ENCODE assay signal across 11 mouse cellular contexts in the genomic region with DNA sequence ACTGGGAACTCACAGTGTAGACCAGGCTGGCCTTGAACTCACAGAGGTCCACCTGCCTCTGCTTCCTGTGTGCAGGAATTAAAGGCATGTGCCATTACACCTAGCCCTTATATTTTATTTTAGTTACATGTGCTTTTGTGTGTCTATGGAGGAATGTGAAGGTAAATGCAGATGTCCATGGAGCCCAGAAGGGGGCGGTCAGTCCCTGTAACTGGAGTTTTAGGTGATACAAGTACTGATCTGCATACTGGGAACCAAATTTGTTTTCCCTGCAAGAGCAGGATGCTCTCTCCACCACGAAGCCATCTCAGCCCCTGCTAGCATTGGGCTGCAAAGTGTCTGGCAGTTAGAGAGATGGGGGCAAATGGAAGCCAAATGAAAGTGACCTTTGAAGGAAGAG. TPM values are rescaled to one million over a fixed set of nuclear protein-coding genes. Genes with fewer than 3 reads are reported as not detected.
DNase-seq lines count a peak whose midpoint lies in the region; ATAC-seq and TF ChIP-seq lines count a peak whose summit lies in the region.
"Had no signal": no experiment of that assay in that cellular context is flagged by ENCODE, and none has a peak within 500 bp of the region (broad histone marks: within the 10 kb centered on the region; RNA-seq: fewer than 3 reads in every experiment).

No protein-coding gene starts in this region.

- no peak overlapping the region for H3K4me2 ChIP-seq in liver, embryonic 11.5 days
- H3K4me2 ChIP-seq: heart, embryonic 15.5 days; liver, embryonic 15.5 days had no signal

- peaks cover 9% of the 10 kb centered on the region for H3K4me1 ChIP-seq in liver, adult 2 months (ENCODE audit: control insufficient read depth, insufficient read depth, low read length)
- H3K4me1 ChIP-seq in liver, embryonic 11.5 days (replicated peaks; ENCODE audit: control insufficient read depth, insufficient read depth, low read length): peaks cover 17% of the 10 kb centered on the region

- H3K9ac ChIP-seq in liver, adult 2 months (ENCODE audit: low read depth, low read length): no peak overlapping the region
- H3K9ac ChIP-seq in liver, embryonic 11.5 days (ENCODE audit: low read depth, low read length): no peak overlapping the region
- H3K9ac ChIP-seq: heart, embryonic 15.5 days; liver, embryonic 15.5 days had no signal

- DNase-seq in embryo, embryonic 10 days (ENCODE audit: low spot score): peak; percentile 64
- no peak for DNase-seq in embryo, embryonic 9.5 days (ENCODE audit: extremely low spot score)
- no peak for DNase-seq in liver, adult 2 months (ENCODE audit: extremely low read depth, low read depth, low spot score)
- DNase-seq in liver, embryonic 11.5 days (ENCODE audit: low spot score): no peak
- DNase-seq in adipocyte (ENCODE audit: low spot score): peak; percentile 35
- peak; percentile 55 for DNase-seq in naive thymus-derived CD4-positive, alpha-beta T cell, adult 2 months (ENCODE audit: low read depth)
- DNase-seq in urinary bladder, postnatal 4 days (ENCODE audit: low spot score in 2 of 2): no peak
- no peak for DNase-seq in cerebellum, adult 9-10 months

- 33% methylated on average over 2 of the region's 2 CpGs for WGBS in liver, adult 2 months
- WGBS in liver, embryonic 11.5 days: 25% methylated on average over 2 of the region's 2 CpGs

- H3K79me2 ChIP-seq in liver, adult 2 months (ENCODE audit: control insufficient read depth, insufficient read depth, low read length): peaks cover 6% of the 10 kb centered on the region; the same call in 1 of the 2 replicates

- no peaks in the 10 kb centered on the region for H3K9me3 ChIP-seq in liver, embryonic 11.5 days (ENCODE audit: control insufficient read depth, low read length)
- H3K9me3 ChIP-seq: heart, embryonic 15.5 days; liver, embryonic 15.5 days had no signal

- no peak overlapping the region for H3K27ac ChIP-seq in liver, adult 2 months (replicated peaks; ENCODE audit: insufficient read depth, low read depth, low read length)
- no peak overlapping the region for H3K27ac ChIP-seq in liver, embryonic 11.5 days (ENCODE audit: low read depth, low read length)
- H3K27ac ChIP-seq: heart, embryonic 15.5 days; liver, embryonic 15.5 days had no signal

- H3K36me3 ChIP-seq in liver, adult 2 months (ENCODE audit: control insufficient read depth, insufficient read depth, low read length): peaks cover 5% of the 10 kb centered on the region; the same call in 1 of the 2 replicates
- H3K36me3 ChIP-seq in liver, embryonic 11.5 days (ENCODE audit: control insufficient read depth, insufficient read depth, low read length): peaks cover 7% of the 10 kb centered on the region; the same call in 1 of the 2 replicates

- ATAC-seq in liver, embryonic 11.5 days (replicated peaks; ENCODE audit: low FRiP score): no peak

- no peak overlapping the region for H3K4me3 ChIP-seq in liver, adult 2 months (ENCODE audit: insufficient read depth, low read depth, low read length)
- H3K4me3 ChIP-seq in liver, embryonic 11.5 days (ENCODE audit: low read depth, low read length): no peak overlapping the region
- H3K4me3 ChIP-seq: heart, embryonic 15.5 days; liver, embryonic 15.5 days; myocyte had no signal

- H3K27me3 ChIP-seq in liver, adult 2 months (ENCODE audit: control insufficient read depth, insufficient read depth, low read length): no peaks in the 10 kb centered on the region
- H3K27me3 ChIP-seq in liver, embryonic 11.5 days (replicated peaks; ENCODE audit: control insufficient read depth, insufficient read depth, low read length): no peaks in the 10 kb centered on the region
- H3K27me3 ChIP-seq: heart, embryonic 15.5 days; liver, embryonic 15.5 days had no signal

- peak; percentile 56 for TF ChIP-seq CTCF in liver, adult 2 months (IDR thresholded peaks at IDR 0.05; ENCODE audit: low read depth, low read length)

- TF ChIP-seq POLR2A in liver, adult 2 months (IDR thresholded peaks at IDR 0.05; ENCODE audit: extremely low read depth, insufficient read depth, low read length): no peak

RNA-seq across cellular contexts. Expression of a gene that starts 2.5 kb away (rescaled TPM):
- 53.4 and 54.7 TPM in 2 replicates for total RNA-seq in liver, adult 2 months (2014; rRNA removed)
- polyA plus RNA-seq in liver, adult 2 months (2012; rRNA removed): 23.3 and 24.4 TPM in 2 replicates
- polyA plus RNA-seq in liver, embryonic 11.5 days (2014; fragmentation: Nextera tagmentation; extraction: Ambion mirVana): 716 and 742 TPM in 2 replicates

RNA-seq across cellular contexts. Expression of a gene that starts 2.6 kb away (rescaled TPM):
- 7.5 and 8.6 TPM in 2 replicates for total RNA-seq in liver, adult 2 months (2014; rRNA removed)
- 7.2 and 8.2 TPM in 2 replicates for polyA plus RNA-seq in liver, adult 2 months (2012; rRNA removed)
- polyA plus RNA-seq in liver, embryonic 11.5 days (2014; fragmentation: Nextera tagmentation; extraction: Ambion mirVana): 21.9 TPM in 2 replicates

RNA-seq across cellular contexts. Expression of a gene that starts 10.3 kb away (rescaled TPM):
- 10.9 and 17.9 TPM in 2 replicates for total RNA-seq in liver, adult 2 months (2014; rRNA removed)
- 15.4 and 26.5 TPM in 2 replicates for polyA plus RNA-seq in liver, adult 2 months (2012; rRNA removed)
- 5.8 and 7.4 TPM in 2 replicates for polyA plus RNA-seq in liver, embryonic 11.5 days (2014; fragmentation: Nextera tagmentation; extraction: Ambion mirVana)

RNA-seq across cellular contexts. Expression of a gene that starts 11.0 kb away (rescaled TPM):
- 5.1 and 5.4 TPM in 2 replicates for total RNA-seq in liver, adult 2 months (2014; rRNA removed)
- 9.2 and 10.3 TPM in 2 replicates for polyA plus RNA-seq in liver, adult 2 months (2012; rRNA removed)
- 24.3 and 28.9 TPM in 2 replicates for polyA plus RNA-seq in liver, embryonic 11.5 days (2014; fragmentation: Nextera tagmentation; extraction: Ambion mirVana)

RNA-seq across cellular contexts. Expression of a gene that starts 25.4 kb away (rescaled TPM):
- 7.7 and 8.4 TPM in 2 replicates for total RNA-seq in liver, adult 2 months (2014; rRNA removed)
- 30.7 and 41.1 TPM in 2 replicates for polyA plus RNA-seq in liver, adult 2 months (2012; rRNA removed)
- polyA plus RNA-seq in liver, embryonic 11.5 days (2014; fragmentation: Nextera tagmentation; extraction: Ambion mirVana): 8.9 and 9.7 TPM in 2 replicates

Comparison
In these comparisons a context has a peak if more than half of its experiments do, and no peak if none do; other contexts are left out.
1. DNase-seq: peak in embryo, embryonic 10 days (single experiment), adipocyte (single experiment) and naive thymus-derived CD4-positive, alpha-beta T cell, adult 2 months (single experiment); none in embryo, embryonic 9.5 days (single experiment), liver, adult 2 months (single experiment), liver, embryonic 11.5 days (single experiment), urinary bladder, postnatal 4 days (0 of 2) and cerebellum, adult 9-10 months (single experiment).
2. RNA of a gene that starts 2.5 kb away (polyA plus RNA-seq): 716 to 742 TPM in liver, embryonic 11.5 days; 23.3 to 24.4 TPM in liver, adult 2 months; every median in the first group is over 10 times any median in the second.